Mouse (Mus musculus): ENCODE measurements around the gene Tmem256.

DNA sequence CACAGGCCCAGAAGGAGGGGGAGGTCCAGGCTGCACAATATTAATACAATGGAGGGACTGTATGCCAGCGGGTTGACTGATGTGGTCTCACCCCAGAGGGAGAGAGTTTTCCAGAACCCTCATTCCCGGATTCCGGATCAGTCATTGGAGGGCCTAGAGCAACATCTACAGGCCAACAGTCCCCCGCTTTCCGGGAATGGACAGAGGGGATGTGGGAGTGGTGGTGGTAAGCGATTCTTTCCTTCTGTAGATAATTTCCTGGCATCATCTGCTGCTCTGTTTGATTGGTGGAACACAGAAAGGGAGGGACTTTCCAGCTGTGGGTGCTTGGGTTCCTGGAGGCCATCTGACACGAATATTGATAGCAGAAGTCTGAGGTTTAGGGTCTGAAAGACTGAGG lies 37.9 kb downstream of the Tmem256 start:
- no peak for TF ChIP-seq USF1 (IDR thresholded peaks at IDR 0.05; ENCODE audit: low read depth, low read length)
- TF ChIP-seq SIN3A (IDR thresholded peaks at IDR 0.05; ENCODE audit: low read length), result no peak
- TF ChIP-seq POLR2A (IDR thresholded peaks at IDR 0.05; ENCODE audit: low read depth, low read length), result no peak
- TF ChIP-seq CTCF (conservative IDR thresholded peaks at IDR 0.05 in 1 of 2, IDR thresholded peaks at IDR 0.05 in 1 of 2; ENCODE audit: low read depth in 2 of 2, low read length in 2 of 2), result no peak
- TF ChIP-seq UBTF (IDR thresholded peaks at IDR 0.05; ENCODE audit: low read depth, low read length), result no peak
- TF ChIP-seq E2F4 (IDR thresholded peaks at IDR 0.05; ENCODE audit: insufficient replicate concordance, low read depth, low read length), result no peak
- TF ChIP-seq TCF12 (IDR thresholded peaks at IDR 0.05; ENCODE audit: low read depth, low read length), result peak; percentile 35; the same call in 1 of the 2 replicates
- TF ChIP-seq MYC (IDR thresholded peaks at IDR 0.05; ENCODE audit: low read depth, low read length), result no peak
- TF ChIP-seq ZNF384 (IDR thresholded peaks at IDR 0.05; ENCODE audit: low read depth, low read length), result no peak
- TF ChIP-seq MEF2A (IDR thresholded peaks at IDR 0.05; ENCODE audit: borderline replicate concordance, low read depth, low read length), result no peak
- no peak; the same call in 1 of the 2 replicates for TF ChIP-seq ETS1 (conservative IDR thresholded peaks at IDR 0.05; ENCODE audit: low read depth, low read length)

Data from CH12.LX (cell line).